Mouse (Mus musculus) liver, embryonic 14.5 days (tissue): ENCODE measurements around the gene Scube3. TPM values are rescaled to one million over a fixed set of nuclear protein-coding genes. Genes with fewer than 3 reads are reported as not detected.

Experiments
- ATAC-seq: fragments of 200-750 bp; cut with Nextera tagmentation; 2 replicates; pipeline ENCODE4 v1.8.0; 2017; ENCODE audit warnings: moderate number of reproducible peaks, mild to moderate bottlenecking, moderate library complexity; ENCODE audit not compliant: insufficient read depth
- DNase-seq, 3 experiments: peaks; one replicate each; pipeline ENCODE4 v3.0.0-alpha.2; 2012 to 2013; ENCODE audit warnings: low read depth in 3 of 3, low spot score in 3 of 3
- H3K27ac ChIP-seq: fragments of 300-500 bp; sonication (generic); 2 replicates; pipeline ENCODE4 v1.5.1; 2014; ENCODE audit warnings: moderate library complexity, mild to moderate bottlenecking, control low read depth, inconsistent platforms
- H3K27me3 ChIP-seq: fragments of 300-500 bp; sonication (generic); 2 replicates; pipeline ENCODE4 v1.6.1; 2014; ENCODE audit warnings: mild to moderate bottlenecking, low read length, moderate library complexity; ENCODE audit not compliant: control insufficient read depth, insufficient read depth
- H3K36me3 ChIP-seq: fragments of 300-500 bp; sonication (generic); replicated peaks from 2 replicates; pipeline ENCODE4 v1.6.1; 2014; ENCODE audit warnings: low read depth; ENCODE audit not compliant: control insufficient read depth, insufficient read depth
- H3K4me1 ChIP-seq, 2 experiments: fragments of 200-500 bp in 1 of 2; fragments of 300-500 bp in 1 of 2; sonication (generic) in 1 of 2; replicated peaks; 2 replicates each; pipeline ENCODE4 v1.6.1; 2012 to 2014; ENCODE audit warnings: antibody characterized with exemption in 1 of 2, inconsistent platforms in 1 of 2, low read length in 1 of 2; ENCODE audit not compliant: control insufficient read depth in 2 of 2, insufficient read depth in 2 of 2
- H3K4me2 ChIP-seq: fragments of 300-500 bp; sonication (generic); 2 replicates; pipeline ENCODE4 v1.6.1; 2014; ENCODE audit warnings: low read depth, mild to moderate bottlenecking, control low read depth, moderate library complexity
- H3K4me3 ChIP-seq, 2 experiments: fragments of 200-500 bp in 1 of 2; fragments of 300-500 bp in 1 of 2; sonication (generic) in 1 of 2; 2 replicates each; pipeline ENCODE4 v1.5.1; 2012 to 2014; ENCODE audit warnings: low read depth in 2 of 2, low read length in 2 of 2, mild to moderate bottlenecking in 2 of 2, control low read depth in 1 of 2, inconsistent platforms in 1 of 2, moderate library complexity in 1 of 2; ENCODE audit not compliant: insufficient read depth in 1 of 2
- H3K9ac ChIP-seq: fragments of 300-500 bp; sonication (generic); replicated peaks from 2 replicates; pipeline ENCODE4 v1.6.1; 2014; ENCODE audit warnings: mild to moderate bottlenecking, control low read depth, moderate library complexity
- H3K9me3 ChIP-seq: fragments of 300-500 bp; sonication (generic); 2 replicates; pipeline ENCODE4 v1.6.1; 2016; ENCODE audit warnings: low read length, mixed read lengths; ENCODE audit not compliant: control insufficient read depth
- CTCF ChIP-seq: IDR thresholded peaks from 2 replicates; pipeline ENCODE4 v1.5.1; 2016; ENCODE audit warnings: antibody characterized with exemption, low read depth, control low read depth
- EP300 ChIP-seq: IDR thresholded peaks from 2 replicates; pipeline ENCODE4 v1.6.1; 2016; ENCODE audit warnings: antibody characterized with exemption, low read depth
- WGBS: fragments of 180-500 bp; shearing (Covaris S2); extraction: QIAGEN DNeasy Blood & Tissue Kit; methylation state at CpG from one replicate; pipeline ENCODE4 v1.1.7; 2014; ENCODE audit not compliant: insufficient replicate concordance; 5-methylcytosine and 5-hydroxymethylcytosine counted together
- polyA plus RNA-seq, 2 experiments: library from polyadenylated mRNA; depleted of rRNA in 1 of 2; stranded (reverse) in 1 of 2; unstranded in 1 of 2; fragments of >200 nt; fragmentation: Nextera tagmentation in 1 of 2; extraction: Ambion mirVana in 1 of 2; gene quantifications; 2 replicates each; pipeline versions ENCODE4 v1.2.1 to v1.2.3; 2012 to 2014

The Scube3 gene
- polyA plus RNA-seq, 2 experiments = 0.23 to 0.33 TPM

GRCm38 (mm10) chr17:28170460-28171305, 28.7 kb downstream of the Scube3 start:
- ATAC-seq (no peak), DNase-seq (no peak)
- Histone ChIP-seq H3K36me3 (no peaks in the 10 kb centered on the region), H3K27me3 (no peaks in the 10 kb centered on the region), H3K9ac (no peak overlapping the region), H3K4me2 (no peak overlapping the region), H3K4me3 (no peak overlapping the region), H3K4me1 (no peaks in the 10 kb centered on the region), H3K9me3 (no peaks in the 10 kb centered on the region), H3K27ac (no peak overlapping the region)
- WGBS = 71% methylated on average over 6 of the region's 6 CpGs
- TF ChIP-seq CTCF (no peak), EP300 (no peak)

DNA sequence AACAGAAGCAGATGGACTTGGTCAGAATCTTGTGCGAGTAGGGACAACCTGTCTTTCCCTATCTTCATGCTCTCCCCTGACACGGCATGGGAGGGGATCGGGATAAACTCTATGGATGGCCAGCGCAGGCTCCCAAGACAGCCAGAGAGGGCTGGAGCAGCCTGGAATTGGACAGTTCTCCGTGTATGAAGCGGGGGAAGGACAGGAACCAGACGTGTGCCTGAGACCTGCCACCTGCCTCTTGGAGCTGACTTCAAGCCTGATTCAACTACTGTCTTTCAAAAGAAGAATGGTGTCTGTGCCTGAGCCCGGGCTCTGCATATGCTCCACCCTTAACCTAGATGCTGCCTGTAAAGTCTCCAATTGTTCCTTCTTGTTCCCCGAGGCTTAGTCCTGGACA, 30.7 kb downstream of the Scube3 start:
- H3K27ac ChIP-seq = no peak overlapping the region
- ATAC-seq = no peak
- H3K4me1 ChIP-seq = peaks cover 0 to 6% of the 10 kb centered on the region in 2 experiments; a peak in 2 of 4 replicates
- H3K36me3 ChIP-seq = no peaks in the 10 kb centered on the region
- no peak for DNase-seq
- H3K9ac ChIP-seq = no peak overlapping the region
- no peaks in the 10 kb centered on the region for H3K9me3 ChIP-seq
- no peaks in the 10 kb centered on the region for H3K27me3 ChIP-seq
- WGBS = 57% methylated on average over 9 of the region's 9 CpGs
- H3K4me2 ChIP-seq = no peak overlapping the region
- no peak overlapping the region for H3K4me3 ChIP-seq
- TF ChIP-seq EP300 = no peak
- TF ChIP-seq CTCF = no peak

DNA sequence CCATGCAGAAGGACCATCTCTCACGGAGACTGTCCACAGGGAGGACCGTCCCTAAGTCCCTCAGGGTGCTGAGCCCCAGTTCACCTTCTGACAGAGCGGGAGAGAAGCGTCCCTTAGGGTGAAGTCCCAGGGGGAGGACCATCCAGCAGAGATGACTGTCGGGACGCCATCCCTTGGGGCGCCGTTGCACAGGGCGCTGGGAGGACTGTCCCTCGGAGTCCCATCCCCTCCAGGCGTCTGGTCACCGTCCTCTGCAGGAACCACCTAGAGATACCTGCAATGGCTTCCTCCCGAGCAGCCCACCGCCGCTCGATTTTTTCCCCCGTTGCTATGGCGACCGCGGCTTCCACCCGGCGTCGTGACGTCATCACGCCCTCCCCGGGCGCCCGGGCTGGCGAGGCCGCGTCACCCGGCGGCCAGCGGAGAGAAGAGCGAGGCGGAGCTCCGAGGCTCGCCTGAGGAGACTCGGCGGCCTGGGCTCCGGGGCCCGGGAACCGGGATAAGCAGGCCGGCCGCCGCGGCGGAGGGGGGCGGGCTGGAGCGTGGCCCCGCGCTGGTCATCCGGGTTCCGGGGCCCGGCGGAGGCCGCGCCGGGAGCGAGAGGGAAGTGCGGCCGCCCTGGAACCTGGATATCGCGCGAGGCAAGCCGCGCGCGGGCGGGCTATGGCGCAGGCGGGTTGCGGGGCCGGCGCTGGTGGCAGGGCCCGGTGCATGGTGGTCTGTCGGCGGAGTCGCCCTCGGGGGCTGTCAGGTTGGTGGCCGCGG, 35.0 kb downstream of the Scube3 start, which contains the start of gene Zfp523:
Gene Zfp523 (plus strand): TSS at position 355 of the 765 bp plus-strand sequence.
- H3K27me3 ChIP-seq = no peaks in the 10 kb centered on the region
- WGBS = under 1% methylated on average over 74 of the region's 82 CpGs
- H3K36me3 ChIP-seq = no peaks in the 10 kb centered on the region
- DNase-seq (peak; percentile 51 to 61 (median 59)), ATAC-seq (peak; percentile 82)
- peak within 1 kb of the TSS; percentile 82 for H3K9ac ChIP-seq
- no peak for TF ChIP-seq CTCF
- TF ChIP-seq EP300 = no peak
- H3K4me2 ChIP-seq = peak within 1 kb of the TSS; percentile 86
- H3K4me3 ChIP-seq = peak within 1 kb of the TSS; percentile 44 to 80
- H3K27ac ChIP-seq = no peak within 1 kb of the TSS
- H3K4me1 ChIP-seq = peaks cover 0 to 19% of the 10 kb centered on the region in 2 experiments; a peak in 2 of 4 replicates
- H3K9me3 ChIP-seq = no peaks in the 10 kb centered on the region

- 6% methylated on average over 22 of the region's 22 CpGs for WGBS
- Histone ChIP-seq H3K4me2 (peak overlapping the region; percentile 86), H3K27me3 (no peaks in the 10 kb centered on the region), H3K4me1 (peaks cover 0 to 19% of the 10 kb centered on the region in 2 experiments; a peak in 2 of 4 replicates), H3K36me3 (no peaks in the 10 kb centered on the region), H3K9ac (peak overlapping the region; percentile 82), H3K27ac (no peak overlapping the region), H3K9me3 (no peaks in the 10 kb centered on the region), H3K4me3 (peak overlapping the region; percentile 44 to 80)
- no peak for TF ChIP-seq CTCF
- no peak for TF ChIP-seq EP300
- ATAC-seq (peak; percentile 70), DNase-seq (no peak)
These were observed 35.7 kb downstream of the Scube3 start for GRCm38 (mm10) chr17:28177540-28178046.
